Comparison of ENCODE assay signal across 11 mouse cellular contexts in genomic region chr10:87740323-87740722, GRCm38 (mm10).
DNase-seq lines count a peak whose midpoint lies in the region; ATAC-seq and TF ChIP-seq lines count a peak whose summit lies in the region.
"Had no signal": no experiment of that assay in that cellular context is flagged by ENCODE, and none has a peak within 500 bp of the region (broad histone marks: within the 10 kb centered on the region; RNA-seq: fewer than 3 reads in every experiment).

No protein-coding gene starts in this region.

- no peaks in the 10 kb centered on the region for H3K27me3 ChIP-seq in stomach, postnatal 0 days (ENCODE audit: control insufficient read depth, insufficient read depth, low read length)
- H3K27me3 ChIP-seq: forebrain, embryonic 12.5 days had no signal

- ATAC-seq in stomach, postnatal 0 days (ENCODE audit: low FRiP score, low TSS enrichment): peak; percentile 71; the same call in 1 of the 2 replicates

- TF ChIP-seq CTCF in gastrocnemius, adult 2 months (IDR thresholded peaks at IDR 0.05): no peak
- TF ChIP-seq CTCF in stomach, postnatal 0 days (IDR thresholded peaks at IDR 0.05; ENCODE audit: low read depth): no peak

- no peak for TF ChIP-seq EP300 in stomach, postnatal 0 days (optimal IDR thresholded peaks at IDR 0.05)

- no peak overlapping the region for H3K4me3 ChIP-seq in gastrocnemius, adult 2 months
- H3K4me3 ChIP-seq in stomach, postnatal 0 days (ENCODE audit: low read depth, low read length): no peak overlapping the region
- H3K4me3 ChIP-seq: forebrain, embryonic 12.5 days had no signal

- H3K4me1 ChIP-seq in stomach, postnatal 0 days (replicated peaks; ENCODE audit: control insufficient read depth, insufficient read depth): no peaks in the 10 kb centered on the region
- H3K4me1 ChIP-seq: forebrain, embryonic 12.5 days had no signal

- H3K27ac ChIP-seq in gastrocnemius, adult 2 months: no peak overlapping the region
- no peak overlapping the region for H3K27ac ChIP-seq in stomach, postnatal 0 days (replicated peaks)
- H3K27ac ChIP-seq: forebrain, embryonic 12.5 days had no signal

- no peak overlapping the region for H3K9ac ChIP-seq in stomach, postnatal 0 days (ENCODE audit: low read length)
- H3K9ac ChIP-seq: forebrain, embryonic 12.5 days had no signal

- peak; percentile 9 to 40 for DNase-seq in layer of hippocampus, postnatal 14 days (ENCODE audit: low spot score in 2 of 2)
- no peak for DNase-seq in layer of hippocampus, adult 8-10 months (ENCODE audit: low spot score in 2 of 2)
- peak; percentile 59 for DNase-seq in gastrocnemius, adult 2 months
- DNase-seq in heart, postnatal 10 days: peak; percentile 14 to 32
- DNase-seq in stomach, postnatal 0 days (ENCODE audit: low spot score): no peak
- no peak for DNase-seq in frontal cortex, adult 2 months (ENCODE audit: extremely low spot score in 1 of 2, low spot score in 1 of 2)
- DNase-seq in MN1 (ENCODE audit: low spot score): no peak
- DNase-seq: adrenal gland, postnatal 14 days; cerebellum, adult 18-20 months; liver had no signal

- no peaks in the 10 kb centered on the region for H3K36me3 ChIP-seq in stomach, postnatal 0 days (ENCODE audit: control insufficient read depth, insufficient read depth, low read length)
- H3K36me3 ChIP-seq: forebrain, embryonic 12.5 days had no signal

- H3K9me3 ChIP-seq in stomach, postnatal 0 days (ENCODE audit: control insufficient read depth, low read length): no peaks in the 10 kb centered on the region
- H3K9me3 ChIP-seq: forebrain, embryonic 12.5 days had no signal

- intact Hi-C loops in gastrocnemius, adult 2 months (cut with DNase I): no loop called here
- intact Hi-C loops in heart, postnatal 10 days (cut with DNase I): no loop called here

- WGBS in stomach, postnatal 0 days: 63% methylated on average over 8 of the region's 8 CpGs

- H3K4me2 ChIP-seq in stomach, postnatal 0 days (replicated peaks; ENCODE audit: low read depth): no peak overlapping the region
- H3K4me2 ChIP-seq: forebrain, embryonic 12.5 days had no signal

Comparison
In these comparisons a context has a peak if more than half of its experiments do, and no peak if none do; other contexts are left out.
1. DNase-seq: peak in layer of hippocampus, postnatal 14 days (2 of 2), gastrocnemius, adult 2 months (single experiment) and heart, postnatal 10 days (2 of 2); none in layer of hippocampus, adult 8-10 months (0 of 2), stomach, postnatal 0 days (single experiment), frontal cortex, adult 2 months (0 of 2) and MN1 (single experiment).